Mouse (Mus musculus): ENCODE measurements around the gene Acat2. TPM values are rescaled to one million over a fixed set of nuclear protein-coding genes. Genes with fewer than 3 reads are reported as not detected.
"Not testable (repeated sequence)": the region's sequence is repeated elsewhere in the genome, so short reads cannot be mapped to it uniquely, and the experiment has no call there.

The Acat2 gene
- total RNA-seq, 2 experiments from 2014 or later: 3.2 to 5.4 TPM

DNA sequence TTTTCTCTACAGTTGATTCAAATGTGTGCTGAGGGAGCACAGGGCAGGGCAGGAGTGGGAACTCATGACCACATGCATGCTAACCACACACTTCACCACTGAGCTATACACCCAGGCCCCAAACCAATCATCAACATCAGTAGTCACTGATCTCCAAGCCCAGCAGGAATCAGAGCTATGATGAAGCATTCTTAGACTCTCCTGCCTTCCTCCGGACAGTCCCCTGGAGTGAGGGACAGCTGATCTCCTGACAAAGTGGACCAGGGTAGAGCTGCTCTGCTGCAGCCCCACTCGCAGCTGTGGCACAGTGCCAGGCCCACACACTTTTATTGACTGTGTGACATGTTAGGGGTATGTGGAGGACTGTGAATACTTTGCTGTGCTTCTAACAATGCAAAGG is 1.2 kb downstream of the Acat2 start:
- not testable (repeated sequence) for DNase-seq

DNA sequence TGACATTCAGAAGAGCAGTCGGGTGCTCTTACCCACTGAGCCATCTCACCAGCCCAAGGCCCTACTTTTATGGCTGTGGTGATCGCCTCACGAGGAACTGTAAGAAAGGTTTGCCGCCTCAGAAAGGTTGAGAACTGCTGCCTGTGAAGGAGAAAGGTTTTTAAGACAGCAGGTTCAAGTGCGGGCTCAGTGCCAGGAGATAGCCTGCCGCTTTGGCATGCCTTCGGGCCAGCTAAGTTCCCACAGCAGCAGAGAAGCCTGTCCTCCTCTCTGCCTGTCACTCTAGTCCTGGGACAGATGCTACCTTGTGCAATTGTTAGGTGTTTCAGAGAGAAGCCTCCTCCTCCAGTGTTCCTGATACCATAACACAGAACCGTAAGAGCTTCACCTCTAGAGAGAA is 3.9 kb downstream of the Acat2 start:
- no peak for DNase-seq

DNA sequence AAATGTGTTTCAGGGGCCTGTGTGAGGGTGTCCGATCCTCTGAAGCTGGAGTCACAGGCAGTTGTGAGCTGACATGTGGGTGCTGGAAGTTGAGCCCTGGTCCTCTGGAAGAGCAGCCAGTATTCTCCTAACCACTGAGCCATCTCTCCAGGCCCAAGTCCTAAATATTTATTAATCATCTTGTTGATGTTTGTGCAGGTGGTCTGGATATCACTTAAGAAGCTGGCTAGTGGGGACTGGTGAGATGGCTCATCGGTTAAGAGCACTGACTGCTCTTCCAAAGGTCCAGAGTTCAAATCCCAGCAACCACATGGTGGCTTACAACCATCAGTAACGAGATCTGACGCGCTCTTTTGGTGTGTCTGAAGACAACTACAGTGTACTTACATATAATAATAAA is 10.9 kb downstream of the Acat2 start:
- DNase-seq: no peak

DNA sequence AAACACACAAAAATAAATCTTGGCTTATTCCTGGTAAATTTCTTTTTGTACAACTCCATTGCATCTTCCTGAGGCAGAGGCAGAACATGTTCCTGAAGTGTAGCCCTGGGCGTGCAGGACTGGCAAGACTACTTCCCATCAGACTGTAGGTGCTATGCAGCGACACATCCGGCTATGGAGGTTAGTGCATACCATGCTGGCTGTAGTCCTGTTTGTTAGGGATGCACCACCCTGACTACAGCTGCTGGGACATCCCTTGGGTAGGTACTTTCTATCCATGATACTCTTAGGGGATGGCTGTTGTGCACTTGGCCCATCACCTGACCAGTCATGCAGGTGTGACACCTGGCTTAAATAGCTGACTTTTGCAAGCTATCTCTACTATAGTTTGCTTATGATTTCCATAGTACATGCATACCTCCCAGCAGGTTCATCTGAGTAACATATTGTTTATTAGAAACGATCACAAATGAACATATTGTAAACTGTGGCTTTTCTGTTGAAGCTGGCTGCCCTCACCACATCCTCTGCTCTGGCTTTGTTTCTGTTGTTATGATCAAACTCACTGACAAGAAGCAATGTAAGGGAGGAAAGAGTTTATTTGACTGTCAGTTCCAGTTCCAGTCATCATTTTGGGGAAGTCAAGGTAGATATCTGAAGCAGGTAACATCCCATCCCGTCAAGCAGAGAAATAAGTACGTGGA is 17.9 kb downstream of the Acat2 start:
- no peak for DNase-seq

DNA sequence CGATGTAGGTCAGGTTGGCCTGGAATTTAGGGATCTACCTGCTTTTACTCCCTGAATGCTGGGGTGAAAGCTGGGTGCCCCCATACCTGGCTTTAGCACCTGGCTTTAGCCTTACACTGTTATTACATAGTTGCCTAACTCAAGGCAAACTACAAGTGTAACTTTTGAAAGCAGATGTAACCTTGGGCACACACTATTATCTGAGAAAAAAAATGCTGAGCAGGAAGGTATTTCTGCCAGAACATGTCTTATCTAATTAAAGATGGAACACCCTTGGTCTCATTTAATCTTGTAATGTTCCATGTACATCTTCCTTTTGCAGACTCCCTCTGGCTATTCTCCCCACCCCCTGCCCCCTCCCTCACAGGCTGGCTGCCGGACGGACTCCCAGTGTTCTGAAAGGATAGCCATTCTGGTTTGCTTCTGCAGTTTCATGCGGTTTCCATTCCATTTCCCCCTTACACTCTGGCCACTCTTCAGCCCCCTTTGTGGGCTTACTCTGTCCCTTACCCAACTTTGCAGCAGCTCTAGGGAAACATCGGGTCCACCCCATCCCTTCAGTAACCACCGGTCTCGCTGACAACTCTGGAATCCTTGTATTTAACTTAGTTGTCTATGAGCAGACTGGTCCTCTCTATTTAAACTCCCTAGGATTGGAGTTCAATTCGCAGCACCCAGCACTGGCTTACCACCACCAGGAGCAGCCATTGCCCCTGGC is 18.8 kb downstream of the Acat2 start:
- DNase-seq: no peak

DNA sequence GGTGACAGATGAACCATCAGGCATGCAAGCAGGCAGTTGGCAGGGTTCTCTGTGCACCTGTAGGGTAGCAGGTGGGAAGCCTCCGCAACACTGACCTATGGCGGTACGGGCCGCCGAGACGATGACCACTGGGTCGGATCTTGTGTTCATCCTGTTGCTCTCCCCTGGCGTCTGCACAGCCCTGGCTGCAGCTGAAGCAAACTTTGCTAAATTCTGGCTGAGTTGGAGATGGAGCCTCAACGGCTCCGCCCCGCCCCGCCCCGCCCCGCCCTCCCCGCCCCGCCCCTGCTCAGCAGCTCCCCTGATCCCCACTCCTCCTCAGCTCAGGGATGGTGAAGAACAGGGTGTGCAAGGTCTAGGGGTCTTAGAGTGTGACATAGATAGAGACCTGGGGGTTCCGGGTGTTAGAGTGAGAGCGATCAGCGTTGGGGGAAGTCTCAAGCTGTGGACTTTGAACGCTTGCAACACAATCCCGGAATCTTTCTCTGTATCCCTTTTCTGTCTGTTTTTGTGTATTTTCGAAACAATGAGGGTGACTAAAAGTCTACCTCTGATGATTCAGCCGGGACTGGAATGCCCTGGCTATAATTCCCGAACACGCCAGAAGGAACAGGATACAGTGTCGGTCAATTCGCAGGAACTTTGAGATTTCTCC is 20.3 kb downstream of the Acat2 start, which contains the start of gene Acat3:
TSS of gene Acat3 (minus strand) at position 450 of the 655 bp plus-strand sequence.
- DNase-seq: no peak

DNA sequence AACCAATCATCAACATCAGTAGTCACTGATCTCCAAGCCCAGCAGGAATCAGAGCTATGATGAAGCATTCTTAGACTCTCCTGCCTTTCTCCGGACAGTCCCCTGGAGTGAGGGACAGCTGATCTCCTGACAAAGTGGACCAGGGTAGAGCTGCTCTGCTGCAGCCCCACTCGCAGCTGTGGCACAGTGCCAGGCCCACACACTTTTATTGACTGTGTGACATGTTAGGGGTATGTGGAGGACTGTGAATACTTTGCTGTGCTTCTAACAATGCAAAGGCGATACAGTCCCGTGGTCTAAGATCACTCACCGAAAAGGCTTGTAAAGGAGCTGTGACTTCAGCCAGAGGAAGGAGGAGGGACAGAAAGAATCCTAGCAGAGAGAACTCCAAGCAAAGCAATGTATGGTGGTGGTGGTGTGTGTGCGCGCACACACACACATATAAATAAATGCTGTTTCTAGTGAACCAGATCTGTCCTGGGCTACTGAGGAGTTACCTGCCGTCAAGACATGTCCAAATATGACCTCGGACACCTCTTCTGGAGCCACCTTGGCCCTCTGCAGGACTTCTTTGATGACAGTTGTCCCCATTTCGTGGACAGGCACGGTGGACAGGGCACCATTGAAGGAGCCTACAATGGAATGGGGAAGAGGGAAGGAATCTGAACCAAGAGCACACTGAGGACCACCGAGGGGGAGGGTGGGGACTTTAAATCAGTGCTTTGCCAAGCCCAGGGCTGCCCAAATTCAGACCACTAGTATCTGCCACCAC is 21.0 kb downstream of the Acat2 start:
- DNase-seq: not testable (repeated sequence)

DNA sequence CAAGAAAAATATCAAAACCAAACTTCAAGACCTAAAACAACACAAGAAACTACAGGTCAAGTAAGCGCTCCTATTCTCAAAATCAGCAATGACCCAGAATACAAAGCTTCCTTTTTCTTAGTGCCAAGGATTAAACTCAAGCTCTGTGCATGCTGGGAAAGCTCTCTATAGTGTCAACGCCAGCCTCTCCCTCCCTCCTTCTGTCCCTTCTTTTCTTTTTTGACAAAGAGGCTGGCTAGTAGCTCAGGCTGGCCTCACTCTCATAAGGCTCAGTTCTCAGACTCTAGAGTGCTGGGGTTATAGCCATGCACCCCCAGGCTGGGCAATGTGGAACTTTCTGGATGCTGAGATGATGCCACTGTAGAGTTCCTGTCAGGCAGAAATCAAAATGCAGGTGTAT is 22.5 kb downstream of the Acat2 start:
- DNase-seq: no peak

DNA sequence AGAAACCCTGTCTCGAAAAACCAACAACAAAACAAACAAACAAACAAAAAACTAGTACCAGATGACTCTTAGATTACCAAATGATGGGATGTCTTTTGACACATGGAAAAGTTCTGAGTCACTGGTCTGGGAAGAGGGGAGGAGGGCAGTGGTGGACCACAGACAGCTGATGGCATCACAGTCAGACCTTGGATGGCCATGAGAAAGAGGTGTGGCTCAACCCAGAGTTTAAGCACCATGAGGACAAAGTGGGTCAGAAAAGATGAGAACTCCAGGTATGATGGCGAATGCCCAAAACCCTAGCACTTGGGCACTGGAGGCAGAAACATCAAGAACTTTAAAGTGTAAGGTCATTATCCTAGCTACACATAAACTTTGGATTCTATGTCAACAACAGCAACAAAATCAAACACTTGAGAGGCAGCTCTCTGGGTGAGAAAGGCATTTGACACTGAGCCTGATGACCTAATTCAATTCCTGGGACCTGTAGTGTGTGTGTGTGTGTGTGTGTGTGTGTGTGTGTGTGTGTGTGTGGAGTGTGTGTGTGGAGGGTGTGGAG is 23.1 kb downstream of the Acat2 start:
- DNase-seq: no peak

DNA sequence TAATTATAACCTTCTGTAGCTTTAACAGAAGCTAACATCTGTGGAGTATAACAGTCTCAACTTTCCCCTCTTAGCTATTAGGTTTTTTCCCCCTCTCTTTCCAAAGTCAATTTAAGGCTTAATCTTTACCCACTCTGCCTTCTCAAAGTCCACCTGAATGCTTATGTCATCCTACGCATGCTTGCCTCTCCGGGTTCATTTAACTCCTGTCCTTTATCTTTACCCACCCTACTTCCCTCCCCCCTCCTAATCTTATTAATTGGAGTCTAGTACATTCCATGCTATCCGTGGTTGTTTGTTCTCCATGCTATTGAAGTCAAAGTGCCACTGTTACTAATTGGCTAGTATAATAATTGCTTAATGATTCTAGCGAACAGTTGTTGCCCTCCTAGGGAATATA is 24.8 kb downstream of the Acat2 start:
- no peak for DNase-seq

DNA sequence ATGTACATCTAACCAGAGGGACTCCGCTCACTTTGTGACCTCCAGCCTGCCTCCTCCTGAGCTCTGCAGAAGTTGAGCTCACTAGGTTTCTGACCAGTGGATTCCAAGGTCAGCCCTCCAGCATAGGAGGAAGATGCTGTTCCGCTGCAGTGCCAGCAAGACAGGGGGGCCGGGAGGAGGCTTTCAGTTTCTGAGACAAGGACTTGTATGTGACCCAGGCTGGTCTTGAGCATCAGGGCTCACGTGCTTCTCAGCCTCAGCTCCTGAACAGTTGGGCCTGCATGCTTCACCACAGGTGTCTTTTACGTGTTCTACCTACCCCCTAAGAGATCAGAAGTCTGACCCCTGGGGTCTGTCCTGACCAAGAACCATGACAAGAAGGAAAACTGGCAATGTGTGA is 29.0 kb downstream of the Acat2 start:
- not testable (repeated sequence) for DNase-seq

DNA sequence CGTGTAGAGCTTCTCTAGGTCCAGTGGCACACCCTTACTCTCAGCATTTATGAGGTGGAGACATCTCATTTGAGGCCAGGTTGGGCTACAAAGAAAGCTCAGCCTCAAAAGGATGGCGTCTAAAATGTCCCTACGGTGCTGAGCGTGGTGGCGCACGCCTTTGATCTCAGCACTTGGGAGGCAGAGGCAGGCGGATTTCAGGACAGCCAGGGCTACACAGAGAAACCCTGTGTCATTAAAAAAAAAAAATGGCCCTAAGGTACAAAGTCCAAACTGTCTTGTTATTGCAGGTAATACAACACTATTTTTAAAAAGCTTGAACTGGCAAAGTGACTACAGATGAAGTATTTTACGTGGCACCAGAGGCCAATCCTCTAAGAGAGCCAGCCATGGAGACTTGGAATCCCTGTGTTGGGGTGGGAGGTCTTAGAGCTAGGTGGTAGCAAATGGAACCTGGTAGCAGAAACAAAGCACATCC is 34.8 kb downstream of the Acat2 start:
- DNase-seq: no peak

DNA sequence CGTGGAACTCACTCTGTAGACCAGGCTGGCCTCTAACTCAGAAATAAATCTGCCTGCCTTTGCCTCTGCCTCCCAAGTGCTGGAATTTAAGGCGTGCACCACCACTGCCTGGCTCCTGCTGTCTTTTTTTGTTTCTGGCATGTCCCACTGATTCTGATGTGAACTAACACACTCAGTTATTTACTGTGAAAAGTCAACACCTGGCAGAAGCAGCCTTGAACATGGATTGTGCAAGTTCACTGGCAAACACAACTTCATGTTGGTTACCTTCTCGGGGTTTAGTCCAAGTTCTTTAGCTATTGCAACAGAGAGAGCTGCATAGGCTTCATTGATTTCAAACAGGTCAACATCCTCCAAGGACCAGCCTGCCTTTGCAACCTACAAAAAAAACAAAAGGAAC is 35.5 kb downstream of the Acat2 start:
- DNase-seq: no peak

DNA sequence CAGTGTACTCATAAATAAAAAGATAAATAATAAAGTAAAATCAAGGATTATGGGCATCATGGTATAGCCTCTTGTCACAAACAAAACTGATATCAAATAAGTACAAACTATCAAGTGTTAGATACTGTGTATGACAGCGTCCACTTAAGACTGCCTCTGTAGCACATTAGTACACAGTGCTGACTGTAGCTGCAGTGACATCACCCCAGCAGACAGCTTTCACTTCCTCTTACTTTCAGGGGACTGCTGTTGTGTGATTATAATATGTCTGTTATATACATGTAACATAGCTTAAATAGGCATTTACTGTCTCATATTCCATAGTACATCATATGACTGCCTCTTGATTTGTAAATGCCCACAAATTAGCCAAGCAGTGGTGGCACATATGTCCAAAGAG is 39.5 kb downstream of the Acat2 start:
- DNase-seq: no peak

DNA sequence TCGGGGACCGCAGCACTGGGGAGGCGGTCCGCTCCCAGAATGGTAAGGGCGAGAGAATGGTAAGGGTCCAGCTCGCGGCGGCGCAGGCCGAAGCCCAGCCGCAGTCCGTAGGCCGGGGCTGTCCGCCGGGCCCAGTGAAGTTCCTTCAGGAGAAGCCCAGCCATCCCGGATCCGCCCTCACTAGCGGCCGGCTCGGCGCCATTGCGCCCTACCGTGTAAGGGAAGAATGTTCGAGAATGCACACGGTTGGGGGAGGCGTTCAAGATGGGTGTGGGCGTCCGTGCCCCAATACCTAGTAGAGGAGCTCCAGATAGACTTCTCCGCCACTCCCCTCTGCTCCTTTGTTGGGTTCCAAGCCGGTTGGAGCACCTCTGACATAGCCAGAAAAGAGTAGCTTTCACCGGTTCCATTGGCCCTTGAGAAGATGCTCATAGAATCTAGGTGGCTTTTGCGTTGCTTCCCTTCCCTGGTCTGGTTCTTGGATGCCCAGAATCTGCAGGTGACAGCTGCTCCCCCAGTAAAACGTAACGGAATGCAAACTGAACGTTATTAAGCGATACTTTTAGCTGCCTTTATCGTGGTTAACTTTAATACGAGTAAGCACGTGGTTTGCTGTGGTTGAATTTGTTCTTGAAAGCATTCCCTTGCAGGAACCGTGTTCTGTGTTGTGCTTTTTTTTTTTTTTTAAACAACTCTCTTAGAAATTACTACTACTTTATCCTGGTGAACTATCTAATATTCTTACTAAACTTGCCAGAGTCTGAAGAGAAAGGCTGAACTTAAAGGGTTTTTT is 43.8 kb downstream of the Acat2 start:
- no peak for DNase-seq

DNA sequence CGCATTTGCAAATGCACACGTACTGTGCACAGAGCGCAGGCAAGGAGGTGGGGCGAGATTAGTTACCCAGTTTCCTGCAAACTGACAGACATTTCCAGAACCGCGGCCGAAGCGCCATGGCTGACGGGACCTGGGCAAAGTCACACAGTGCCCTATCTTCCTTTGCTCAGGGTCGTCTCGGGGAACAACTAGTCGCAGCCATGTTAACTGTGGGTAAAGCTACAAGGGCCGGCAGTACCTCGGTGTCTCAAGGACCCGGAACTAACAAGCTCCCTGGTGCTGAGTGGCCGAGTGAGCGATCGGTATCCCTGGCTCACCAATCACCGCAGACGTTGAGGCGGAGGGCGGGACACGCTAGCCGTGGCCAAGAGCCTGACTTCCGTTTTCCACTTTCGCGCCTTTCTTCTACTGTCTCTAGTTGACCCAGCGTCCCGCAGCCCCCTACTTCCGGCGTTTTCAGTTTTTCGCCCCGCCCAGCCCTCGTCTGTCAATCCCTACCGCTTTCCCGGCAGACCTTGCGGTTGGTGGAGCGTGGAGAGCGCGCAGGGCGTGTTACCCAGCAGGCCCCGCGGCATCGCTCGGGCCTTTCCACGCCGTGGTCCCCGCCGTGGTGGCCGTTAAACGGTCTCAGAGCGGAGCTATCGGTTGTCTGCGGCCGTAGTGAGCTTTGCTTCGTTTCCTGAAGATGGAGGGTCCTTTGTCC is 44.5 kb downstream of the Acat2 start, which contains the start of gene Mrpl18:
TSS of gene Mrpl18 (minus strand) at position 465 of the 703 bp plus-strand sequence.
- peak; percentile 100 for DNase-seq

DNA sequence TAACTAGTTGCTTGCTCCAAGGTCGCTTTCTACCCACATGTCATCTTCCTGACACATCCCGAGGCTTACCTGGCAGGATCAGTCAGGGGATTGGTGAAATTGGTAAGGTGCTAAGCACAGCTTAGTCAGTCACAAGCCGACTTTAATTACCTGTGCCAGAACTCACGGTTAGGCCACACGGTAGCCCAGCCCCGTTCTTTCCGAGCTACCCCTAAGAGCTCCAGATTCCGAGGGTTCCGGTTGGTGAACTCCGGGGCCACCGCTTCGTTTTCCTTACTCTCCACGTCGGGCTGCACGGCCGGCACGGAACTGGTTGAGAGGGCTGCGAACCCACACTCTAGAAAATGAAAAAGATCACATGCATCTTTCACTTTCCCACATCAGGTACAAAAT is 45.1 kb downstream of the Acat2 start, which contains the start of gene Tcp1:
TSS of gene Tcp1 (plus strand) at position 214 of the 393 bp plus-strand sequence.
- no peak for DNase-seq

DNA sequence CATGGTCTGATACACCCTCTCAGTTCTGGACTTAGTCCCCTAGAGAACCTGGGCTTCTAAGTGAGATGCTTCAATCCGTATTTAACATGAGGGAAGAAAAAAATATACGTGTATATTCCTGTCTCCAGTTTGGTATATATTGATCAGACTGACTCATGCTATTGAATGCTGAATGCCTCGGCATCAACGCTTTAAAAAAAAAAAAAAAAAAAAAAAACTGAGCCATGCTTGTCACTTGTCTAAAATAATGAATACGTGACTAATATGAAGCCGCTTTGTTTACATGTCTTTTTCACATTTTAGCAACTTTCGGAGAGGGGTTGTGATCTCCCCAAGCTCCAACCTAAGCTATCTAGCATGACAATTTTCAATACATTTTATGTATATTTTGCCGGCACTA is 50.2 kb downstream of the Acat2 start:
- no peak for DNase-seq

DNA sequence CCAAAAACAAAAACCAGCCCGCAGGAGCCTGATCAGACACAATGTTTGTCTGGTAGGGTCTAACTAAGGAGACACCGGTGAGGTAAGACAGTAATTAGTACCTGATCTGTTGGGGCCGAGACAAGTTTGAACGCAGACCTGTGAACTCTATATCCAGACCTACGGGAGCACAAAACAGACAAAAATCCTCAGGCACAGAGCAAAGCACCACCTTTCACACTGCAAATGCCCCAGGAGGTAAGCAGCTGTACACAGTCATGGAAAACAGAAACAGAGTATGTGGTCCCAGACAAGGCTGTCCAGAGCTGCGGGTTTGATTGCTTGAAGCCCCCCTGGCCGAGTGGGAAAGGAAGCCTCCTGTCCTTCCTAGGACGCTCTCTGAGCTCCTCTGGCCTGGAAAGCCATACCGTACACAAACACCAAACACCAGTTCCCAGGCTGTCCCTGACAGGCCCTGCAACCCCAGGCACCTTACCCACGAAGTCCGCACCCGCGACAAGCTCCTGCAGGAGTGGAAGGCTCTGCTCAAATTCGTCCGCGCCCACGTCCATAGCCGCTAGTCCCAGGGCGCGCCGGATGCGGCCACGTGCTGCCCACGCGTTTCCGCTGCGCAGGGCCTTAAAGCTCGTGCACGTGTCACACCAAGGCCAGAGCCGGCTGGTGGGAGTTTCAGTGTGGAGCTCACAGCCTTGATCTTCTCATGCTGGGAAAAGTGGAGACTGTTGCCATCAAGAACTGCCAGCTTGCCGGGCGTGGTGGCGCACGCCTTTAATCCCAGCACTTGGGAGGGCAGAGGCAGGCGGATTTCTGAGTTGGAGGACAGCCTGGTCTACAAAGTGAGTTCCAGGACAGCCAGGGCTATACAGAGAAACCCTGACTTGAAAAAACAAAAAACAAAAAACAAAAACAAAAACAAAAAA is 50.9 kb downstream of the Acat2 start, which contains the start of gene Pnldc1:
TSS of gene Pnldc1 (minus strand) at position 870 of the 920 bp plus-strand sequence.
- no peak for DNase-seq

All from gastrocnemius, postnatal 25 days (tissue).